Mouse (Mus musculus) T-helper 1 cell (primary cell): ENCODE measurements around the gene Pars2.

ENCODE experiments used
- in situ Hi-C: fragments of 300-600 bp; cut with MboI, MseI; formaldehyde crosslinking; loops from one replicate; pipeline ENCODE4 v1.15.1; 2025; ENCODE audit warnings: high pct_unique_total_duplicates

Pars2 gene

DNA sequence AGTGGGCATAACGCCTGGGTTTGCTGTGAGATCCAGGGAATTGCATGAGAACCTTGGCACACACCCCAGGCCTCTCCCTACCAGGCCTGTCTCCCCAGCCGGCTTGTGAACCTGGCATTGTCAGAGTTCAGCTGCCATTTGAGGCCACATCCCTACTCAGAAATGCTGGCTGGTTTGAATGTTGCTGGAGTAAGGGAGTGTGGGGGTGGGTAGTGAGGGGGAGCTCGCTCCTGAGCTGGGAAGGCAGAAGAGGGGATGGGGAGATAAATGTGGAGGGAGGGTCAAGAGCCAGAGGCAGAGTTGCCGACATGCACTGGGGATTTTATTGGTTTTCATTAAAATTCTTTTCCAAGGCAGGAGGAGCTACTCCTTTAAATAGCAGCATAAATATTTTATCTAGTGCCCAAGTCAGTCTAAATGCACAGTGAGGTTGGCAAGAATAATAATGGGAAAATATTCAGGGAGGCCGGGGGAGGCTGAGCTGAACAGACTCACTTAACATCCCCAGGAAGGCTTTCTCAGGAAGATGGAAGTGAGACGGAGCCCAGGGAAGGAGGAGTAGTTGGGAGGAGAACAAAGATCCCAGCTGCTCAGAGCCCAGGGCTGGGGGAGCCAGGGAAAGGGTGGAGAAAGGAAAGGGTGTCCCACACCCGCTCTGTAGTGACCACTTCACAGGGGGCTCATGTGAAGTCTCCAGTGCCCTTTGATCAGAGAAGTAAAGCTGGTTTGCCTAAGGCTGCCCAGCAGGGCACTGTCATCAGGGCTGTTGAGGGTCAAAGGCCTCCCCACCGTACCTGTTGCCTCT, 17.4 kb upstream of the Pars2 start:
- in situ Hi-C loops: no loop called here

DNA sequence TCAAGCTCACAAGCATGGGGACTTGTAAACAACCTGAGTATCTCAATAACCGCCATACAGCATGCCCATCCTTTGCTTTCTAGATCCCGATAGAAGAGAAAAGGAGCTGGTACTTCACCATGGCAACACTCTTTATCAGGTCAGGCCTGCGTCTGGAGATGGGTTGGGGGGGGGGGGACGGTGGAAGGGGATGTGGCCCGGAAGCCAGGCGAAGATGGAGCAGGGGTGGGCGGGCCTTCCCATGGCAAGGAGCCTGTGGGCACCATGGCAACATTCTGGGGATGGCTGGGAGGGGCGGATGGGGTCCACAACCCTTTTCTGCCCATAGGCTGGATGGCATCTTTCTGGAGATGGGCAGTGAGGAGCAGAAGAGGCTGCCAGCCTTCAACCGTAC, 16.8 kb upstream of the Pars2 start:
- in situ Hi-C loops: no loop called here

DNA sequence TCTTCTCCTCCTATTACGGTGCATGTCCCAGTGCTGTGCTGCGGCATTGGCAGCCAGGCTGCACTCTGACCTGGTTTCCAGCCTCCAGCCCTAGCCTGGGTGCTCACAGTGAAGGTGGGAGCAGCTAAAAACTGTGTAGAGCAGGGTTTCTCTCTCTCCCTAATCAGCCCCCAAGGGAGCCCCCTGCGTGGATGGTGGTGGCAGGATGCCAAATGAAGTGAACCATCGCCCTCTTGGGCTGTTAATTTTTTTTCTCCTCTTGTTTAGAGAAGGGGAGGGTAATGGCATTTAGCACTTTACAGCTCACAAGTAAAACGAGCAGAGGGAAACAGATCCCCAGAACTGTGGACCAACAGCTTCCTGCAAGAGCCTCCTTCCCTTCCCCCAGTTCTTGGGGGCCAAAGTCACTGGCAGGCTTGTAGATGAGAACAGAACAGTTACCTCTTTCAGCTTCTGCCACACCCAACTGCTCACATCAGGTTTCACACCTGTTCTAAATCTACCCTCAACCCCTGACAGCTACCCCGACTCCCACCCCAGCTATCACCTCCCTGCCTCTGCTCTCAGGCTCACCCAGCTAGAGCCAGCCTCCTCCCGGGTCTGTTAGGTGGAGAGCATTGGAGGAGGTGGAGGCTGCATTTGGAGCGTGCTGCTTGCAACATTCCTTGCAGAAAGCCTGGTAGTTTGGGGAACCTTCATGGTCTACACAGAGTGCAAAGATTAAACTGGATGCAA, 7.2 kb upstream of the Pars2 start:
- in situ Hi-C loops: no loop called here

DNA sequence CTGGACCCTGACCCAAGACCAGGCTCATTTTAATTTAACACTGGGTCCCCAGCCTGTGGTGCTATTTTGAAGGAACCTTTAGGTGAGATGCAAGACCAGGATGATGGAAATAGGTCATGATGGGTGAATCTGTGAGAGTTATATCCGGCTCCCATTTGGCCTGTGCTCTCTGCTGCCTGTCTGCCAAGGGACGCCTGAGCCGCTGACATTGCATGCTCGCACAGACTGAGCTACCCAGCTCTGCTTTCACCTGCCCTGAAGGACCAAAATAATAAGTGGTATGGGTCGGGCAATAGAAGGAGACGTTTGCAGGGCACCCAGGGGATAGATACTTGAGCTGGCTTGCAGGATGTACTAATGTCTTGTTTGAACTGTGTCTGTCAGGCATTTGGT, 6.7 kb upstream of the Pars2 start:
- in situ Hi-C loops: no loop called here

DNA sequence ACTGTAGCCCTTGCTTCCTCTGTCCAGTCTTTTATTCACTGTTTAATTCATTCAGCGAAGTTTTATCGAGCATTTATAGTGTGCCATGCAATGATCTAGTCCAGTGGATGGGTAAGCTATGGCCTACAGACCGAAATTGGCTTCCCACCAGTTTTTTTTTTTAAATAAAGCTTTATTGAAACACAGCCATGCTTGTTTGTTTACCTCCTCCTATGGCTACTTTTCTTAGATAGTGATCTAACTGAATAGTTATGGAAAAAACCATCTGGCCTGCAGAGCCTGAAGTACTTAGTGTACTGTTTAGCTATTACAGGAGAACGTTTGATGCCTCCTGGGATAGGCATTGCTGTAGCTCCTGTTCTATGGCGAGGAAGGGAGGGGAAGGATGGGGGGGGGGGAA, 5.1 kb upstream of the Pars2 start:
- in situ Hi-C loops: no loop called here

DNA sequence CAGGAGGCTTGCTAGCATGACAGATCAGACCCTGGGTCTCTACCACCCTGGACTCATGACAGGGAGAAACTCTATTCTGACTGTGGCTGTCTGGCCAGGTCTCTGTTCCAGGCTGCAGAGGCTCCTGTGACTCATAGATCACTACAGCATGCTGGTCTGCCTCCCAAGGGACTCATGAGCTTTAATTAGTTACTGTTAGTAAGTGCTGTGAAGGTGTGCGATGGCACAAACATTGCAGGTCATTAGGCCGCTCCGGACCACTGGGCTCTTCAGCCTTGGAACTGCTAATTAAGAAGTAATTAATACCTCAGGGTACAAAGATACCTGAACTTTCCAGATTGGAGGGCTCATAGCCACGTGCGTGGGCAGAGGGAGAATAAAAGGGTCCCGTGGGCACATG, 3.7 kb upstream of the Pars2 start:
- in situ Hi-C loops: no loop called here

DNA sequence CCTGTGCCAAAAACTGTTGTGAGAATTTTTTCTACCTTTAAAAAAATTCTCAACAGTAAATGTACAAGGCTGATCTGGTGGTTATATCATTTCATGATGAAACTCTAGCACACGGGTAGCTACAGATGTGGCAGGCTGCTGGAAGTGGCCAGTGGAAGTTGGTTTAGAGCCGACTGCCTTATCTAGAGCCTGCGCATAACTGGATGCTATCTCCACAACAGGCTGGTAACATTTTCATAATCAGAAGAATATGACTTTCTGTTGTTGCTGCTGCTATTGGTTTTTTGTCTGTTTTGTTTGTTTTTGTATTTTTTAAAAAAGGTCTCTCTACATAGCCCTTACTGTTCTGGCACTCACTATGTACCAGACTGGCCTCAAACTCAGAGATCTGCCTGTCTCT, 1.7 kb downstream of the Pars2 start:
- in situ Hi-C loops: no loop called here

DNA sequence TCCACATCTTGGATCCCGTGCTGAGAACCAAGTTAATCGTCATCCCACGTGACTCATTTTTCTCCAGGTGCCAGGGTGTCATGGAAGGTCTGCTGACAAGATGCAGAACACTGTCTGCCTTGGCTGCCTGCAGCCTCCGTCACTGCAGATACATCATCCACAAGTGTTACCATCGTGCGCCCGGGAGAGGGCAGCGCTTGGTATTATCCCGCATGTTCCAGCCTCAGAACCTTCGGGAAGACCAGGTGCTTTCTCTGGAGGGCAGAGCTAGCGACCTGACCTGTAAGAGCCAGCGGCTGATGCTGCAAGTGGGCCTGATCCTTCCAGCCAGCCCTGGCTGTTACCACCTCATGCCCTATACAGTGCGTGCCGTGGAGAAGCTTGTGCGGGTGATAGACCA, 2.2 kb downstream of the Pars2 start:
- in situ Hi-C loops: no loop called here

DNA sequence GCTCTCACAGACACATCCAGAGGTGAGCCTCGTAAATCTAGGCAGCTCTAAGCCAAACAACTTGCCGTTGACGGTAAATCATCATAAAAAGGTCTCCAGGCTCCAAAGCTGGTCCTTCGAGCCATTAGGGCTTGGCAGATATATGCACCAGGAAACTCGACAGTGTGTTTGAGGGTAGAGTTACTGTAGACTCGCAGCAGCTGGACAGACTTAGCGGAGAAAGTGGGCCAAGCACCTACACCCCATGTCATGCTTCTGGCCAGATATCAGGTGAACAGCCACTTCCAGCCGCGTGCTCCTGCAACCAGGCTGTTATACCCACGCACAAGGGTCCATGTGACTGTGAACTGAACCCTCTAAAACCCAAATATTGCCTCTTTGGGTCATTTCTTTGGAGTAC, 4.8 kb downstream of the Pars2 start:
- in situ Hi-C loops: no loop called here

DNA sequence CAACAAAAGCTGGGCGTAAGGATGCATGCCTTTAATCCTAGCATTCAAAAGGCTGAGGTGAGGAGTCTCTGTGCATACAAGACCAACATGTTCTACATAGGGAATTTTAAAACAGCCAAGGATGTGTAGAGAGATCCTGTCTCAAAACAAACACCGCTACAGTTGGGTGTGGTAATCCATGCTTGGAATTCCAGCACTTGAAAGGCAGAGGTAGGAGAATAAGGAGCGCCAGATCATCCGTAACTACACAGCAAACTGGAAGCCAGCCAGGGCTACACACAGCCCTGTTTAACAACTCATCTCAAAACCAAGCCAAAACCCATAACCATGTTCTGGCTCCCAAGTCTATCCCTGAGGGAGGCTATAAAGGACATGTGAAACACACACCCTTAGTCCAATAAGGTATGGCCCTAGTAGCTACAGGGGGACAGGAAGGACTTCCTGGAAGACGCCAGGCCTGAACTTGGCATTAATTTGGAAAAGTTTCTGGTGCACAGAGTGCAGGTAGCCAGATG, 13.1 kb downstream of the Pars2 start:
- in situ Hi-C loops: no loop called here

DNA sequence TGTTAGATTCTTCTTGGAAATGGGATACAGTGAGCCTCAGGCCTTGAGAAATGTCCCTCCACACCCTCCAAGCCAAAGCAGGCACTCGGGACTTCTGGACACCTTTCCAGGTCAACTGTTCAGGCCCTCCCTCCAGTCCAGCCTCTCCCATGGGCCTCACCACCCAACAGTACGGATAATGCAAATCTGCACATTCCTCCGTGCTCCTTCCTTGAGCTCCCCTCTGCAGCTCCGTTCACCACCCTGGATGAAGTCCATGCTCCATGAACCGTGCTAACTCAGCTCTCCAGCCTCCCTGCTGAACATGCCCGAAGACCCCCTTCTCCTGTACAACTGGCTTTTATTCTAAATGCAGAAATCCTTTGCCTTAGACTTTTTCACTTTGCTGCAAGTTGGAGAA, 13.8 kb downstream of the Pars2 start:
- in situ Hi-C loops: no loop called here

DNA sequence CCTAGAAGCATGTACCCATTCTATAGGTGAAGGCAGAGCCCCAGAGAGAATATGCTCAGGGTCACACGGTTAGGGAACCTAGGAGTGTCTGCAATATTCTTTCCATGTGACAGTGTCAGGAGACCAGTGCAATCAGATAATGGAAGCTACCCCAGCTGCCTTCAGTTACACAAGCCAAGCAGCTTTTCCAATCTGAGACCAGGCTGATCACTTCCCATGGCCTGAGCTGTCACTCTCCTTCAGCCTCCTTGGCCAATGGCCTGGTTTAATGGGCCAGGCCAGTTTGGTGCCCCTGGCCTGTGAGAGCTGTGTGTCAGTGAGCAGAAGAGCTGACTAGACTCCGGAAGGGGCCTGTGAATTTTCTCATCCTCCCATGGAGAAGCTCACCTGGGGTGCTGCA, 14.4 kb downstream of the Pars2 start:
- in situ Hi-C loops: no loop called here

DNA sequence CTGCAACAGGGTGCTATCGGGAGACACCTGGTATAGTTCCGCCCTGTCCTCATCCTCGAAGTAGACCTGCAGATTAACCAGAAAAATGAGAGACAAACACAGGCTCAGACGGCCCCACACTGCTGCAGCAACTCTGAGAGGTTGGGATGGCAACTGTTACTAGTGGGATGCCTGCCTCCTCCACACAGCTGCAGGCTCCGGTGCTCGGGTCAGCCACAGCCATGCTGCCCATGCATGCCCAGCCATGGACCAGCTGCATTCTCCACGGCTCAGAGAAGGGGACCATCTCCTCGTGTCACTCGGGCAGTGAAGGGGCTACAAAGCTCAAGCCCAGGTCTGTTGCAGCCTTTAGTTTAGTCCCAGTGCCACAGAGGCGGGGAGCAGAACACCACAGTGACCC, 14.8 kb downstream of the Pars2 start:
- in situ Hi-C loops: no loop called here

DNA sequence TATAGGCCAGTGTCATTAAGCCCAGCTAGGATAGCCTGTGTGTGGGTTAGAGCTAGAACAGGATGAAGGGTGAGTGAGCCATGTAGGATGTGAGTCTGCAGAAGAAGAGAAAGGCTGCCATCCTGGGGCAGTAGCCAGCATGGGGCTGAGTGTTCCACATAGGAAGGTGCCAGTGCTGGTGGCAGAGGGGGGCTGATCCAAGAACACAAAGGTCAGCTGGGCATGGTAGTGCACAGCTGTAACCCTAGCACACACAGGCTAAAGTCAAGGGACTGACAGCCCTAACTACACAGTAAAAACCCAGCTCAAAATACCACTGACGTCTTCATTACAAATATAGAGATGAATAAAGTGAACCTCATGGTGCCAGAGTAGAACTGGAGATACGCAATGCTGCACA, 15.7 kb downstream of the Pars2 start:
- in situ Hi-C loops: no loop called here

DNA sequence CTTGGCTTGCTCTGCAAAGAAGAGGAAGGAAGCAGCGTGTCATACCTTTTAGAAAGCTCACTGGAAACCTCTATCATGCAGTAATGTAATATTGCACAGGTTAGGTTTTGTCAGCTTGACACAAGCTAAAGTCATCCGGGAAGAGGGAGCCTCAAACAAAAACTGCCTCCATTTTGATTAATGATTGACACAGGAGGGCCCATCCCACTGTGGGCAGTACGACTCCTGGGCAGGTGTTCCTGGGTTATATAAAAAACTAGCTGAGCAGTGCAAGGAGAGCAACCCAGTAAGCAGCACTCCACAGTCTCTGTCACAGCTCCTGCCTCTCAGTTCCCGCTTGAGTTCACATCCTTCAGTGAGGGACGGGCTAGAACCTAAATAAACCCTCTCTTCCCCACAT, 25.9 kb downstream of the Pars2 start:
- in situ Hi-C loops: no loop called here

DNA sequence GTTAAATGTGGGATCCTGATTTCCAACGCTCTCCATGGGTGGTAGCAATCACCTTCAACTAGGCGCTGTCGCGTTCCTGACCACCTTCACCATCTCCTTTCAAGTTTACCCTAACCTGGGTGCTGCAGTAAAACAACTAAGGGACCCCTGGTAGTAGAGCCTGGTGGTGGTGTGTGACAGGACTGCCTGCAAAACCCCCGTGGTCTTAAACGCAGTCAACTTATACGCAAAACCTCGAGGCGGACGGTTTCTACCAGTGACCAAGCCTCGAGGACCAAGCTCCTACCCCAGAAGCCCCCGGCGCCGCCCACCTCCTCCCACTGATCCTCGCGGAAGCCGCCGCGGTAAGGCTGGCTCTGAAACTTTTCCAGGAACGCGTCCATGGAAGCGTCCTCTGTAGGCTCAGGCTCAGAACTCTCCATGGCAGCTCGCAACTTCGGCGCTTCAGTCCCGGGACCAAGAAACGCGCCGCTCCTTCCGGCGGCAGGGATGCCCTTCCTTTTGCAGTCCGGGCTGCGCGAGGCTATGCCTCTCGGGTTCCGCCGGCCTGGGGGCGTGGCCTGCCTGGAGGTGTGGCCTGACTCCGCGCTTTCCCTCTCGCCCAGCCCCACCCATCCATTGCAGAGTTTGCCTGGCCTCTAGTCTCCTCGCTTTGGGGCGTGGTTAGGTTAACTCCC, 27.7 kb downstream of the Pars2 start, which contains the start of gene Ttc4:
Ttc4 (minus strand) TSS at position 503 of the 677 bp plus-strand sequence.
- in situ Hi-C loops: no loop called here

DNA sequence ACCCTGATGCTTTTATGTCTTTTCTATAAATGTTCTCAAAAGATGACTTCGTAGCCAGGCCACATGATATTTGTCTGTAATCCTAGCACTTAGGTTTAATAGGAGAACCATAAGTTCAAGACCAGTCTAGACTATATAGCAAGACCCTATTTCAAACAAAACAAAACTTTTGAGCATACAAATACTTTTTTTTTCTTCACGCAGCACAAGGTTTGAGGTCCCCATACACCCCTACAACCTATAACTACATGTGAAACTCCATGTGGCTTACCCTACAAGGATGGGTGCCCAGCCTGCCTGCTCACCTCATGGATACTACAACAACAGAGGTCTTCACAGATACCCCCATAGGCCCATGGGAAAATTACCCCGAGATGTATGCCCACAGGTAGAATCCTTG, 28.3 kb downstream of the Pars2 start:
- in situ Hi-C loops: no loop called here

DNA sequence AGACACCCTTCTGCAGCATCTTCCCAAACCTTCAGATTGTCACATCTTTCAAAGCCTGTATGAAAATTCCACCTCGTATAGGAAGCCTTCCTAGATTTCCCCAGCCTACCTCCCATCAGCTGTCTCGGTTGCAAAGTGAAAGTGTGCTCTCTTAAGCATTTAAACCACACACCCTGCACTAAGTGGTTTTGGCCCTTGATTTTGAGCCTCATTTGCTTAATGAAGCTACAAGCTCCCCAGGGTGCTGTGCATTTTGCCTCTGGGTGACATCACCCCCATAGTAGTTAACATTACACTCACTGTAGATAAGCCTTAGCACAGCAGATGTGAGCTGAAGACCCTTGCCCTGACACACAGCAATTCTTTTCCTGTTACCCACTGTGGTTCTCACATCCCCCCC, 30.1 kb downstream of the Pars2 start:
- in situ Hi-C loops: no loop called here

DNA sequence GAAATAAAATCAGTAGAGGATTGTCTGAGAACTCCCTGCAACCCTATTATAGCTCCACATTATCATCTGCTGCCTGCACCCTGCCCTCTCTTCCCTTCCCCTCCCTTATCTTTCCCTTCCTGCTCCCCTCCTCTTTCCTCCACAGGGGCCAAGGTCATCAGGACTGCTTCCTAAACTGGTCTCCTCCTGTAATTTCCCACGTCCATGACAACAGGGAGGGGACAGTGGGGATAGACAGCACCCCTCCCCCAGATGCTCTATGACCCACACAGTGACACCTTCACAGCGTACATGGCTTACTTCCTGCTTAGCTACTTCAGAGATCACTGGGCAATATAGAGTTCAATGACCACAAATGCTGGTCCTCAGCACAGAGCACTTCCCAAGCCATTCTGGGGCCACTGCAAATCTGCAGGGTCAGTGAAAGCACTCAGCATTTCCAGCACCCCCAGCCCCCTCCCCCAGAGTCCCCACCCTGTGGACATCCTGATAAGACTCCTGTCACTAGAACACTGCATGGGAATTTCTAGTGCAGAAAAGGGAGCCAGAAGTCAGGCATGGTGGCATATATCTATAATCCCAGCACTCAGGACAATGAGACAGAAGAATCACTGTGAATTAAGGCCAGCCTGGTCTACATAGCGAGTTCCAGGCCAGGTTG, 37.9 kb downstream of the Pars2 start:
- in situ Hi-C loops: no loop called here

DNA sequence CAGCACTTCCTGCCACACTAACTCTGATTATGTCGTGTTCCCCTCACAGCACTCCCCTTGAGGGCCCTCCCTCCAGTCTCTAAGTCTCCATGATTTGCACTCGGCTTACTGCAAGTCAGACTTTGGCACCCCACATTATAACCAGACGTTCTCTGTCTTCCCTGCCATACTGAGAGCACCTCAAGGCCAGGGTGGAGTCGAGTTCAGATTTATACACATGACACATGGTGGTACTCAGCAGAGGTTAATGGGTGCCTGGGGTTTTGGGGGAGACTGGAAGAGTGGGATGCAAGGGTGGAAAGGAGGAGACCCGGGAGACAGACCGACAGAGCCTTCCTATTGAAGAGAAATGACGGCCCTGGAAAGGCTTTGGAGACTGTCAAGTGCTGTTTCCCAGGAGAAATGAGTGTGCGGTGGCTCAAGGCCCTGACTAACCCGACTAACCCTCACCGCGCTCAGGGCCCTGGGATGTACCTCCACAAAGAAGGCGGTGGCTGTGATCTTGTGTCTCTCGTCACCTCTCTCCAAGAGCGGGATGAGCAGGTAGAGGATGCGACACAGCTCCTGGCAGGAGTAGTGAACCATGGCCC, 43.1 kb downstream of the Pars2 start:
- in situ Hi-C loops: no loop called here

DNA sequence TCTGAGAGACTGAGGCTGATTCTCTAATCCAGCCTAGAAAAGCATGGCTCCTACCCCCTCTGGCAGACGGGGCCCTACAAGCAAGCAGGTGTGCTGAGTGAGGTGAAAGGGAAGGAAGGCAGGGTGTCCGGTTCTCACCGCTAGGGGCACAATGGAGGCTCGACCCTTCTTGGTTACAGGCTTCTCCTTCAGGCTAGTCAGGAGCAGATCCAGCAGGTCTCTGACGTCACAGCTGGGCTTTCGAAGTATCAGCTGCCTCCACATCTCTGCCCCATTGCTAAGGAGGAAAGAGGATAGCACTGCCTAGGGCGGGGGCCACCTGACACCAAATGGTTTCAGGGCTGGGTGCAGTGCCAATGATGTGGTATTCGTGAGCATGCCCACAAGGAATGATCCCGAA, 49.1 kb downstream of the Pars2 start:
- in situ Hi-C loops: no loop called here

DNA sequence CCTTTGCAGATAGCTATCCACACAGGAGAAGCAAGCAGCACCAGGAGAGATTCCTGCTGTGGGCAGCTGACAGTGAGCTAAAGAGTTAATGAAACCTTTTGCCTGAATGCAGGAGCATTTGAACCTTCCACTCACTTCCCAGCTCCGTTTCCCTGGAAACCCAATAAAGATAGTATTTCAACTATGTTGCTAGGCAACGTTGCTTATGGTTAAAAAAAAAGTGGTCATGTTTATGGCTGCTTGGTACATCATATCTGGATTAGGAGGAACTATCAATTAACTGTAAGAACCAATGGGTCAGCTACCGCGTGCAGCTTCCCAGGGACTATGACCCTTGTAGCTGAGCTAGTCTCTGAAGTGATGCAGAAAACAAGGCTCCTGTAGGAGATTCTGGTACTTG, 49.9 kb downstream of the Pars2 start:
- in situ Hi-C loops: no loop called here
